Mouse (Mus musculus): Measurements from ENCODE around the gene Rab3ip.

GRCm38 (mm10) chr10:116930936-116931335 is 19.6 kb downstream of the Rab3ip start:
- TF ChIP-seq CTCF (IDR thresholded peaks at IDR 0.05; ENCODE audit: low read depth) (no peak), EP300 (optimal IDR thresholded peaks at IDR 0.05) (no peak)
